Mouse (Mus musculus) limb, embryonic 14.5 days (tissue): ENCODE data around the gene Kcnmb2. TPM values are rescaled to one million over a fixed set of nuclear protein-coding genes. Genes with fewer than 3 reads are reported as not detected.

Source experiments
- ATAC-seq: fragments of 200-750 bp; cut with Nextera tagmentation; 2 replicates; pipeline ENCODE4 v1.8.0; 2017; ENCODE audit warnings: low read depth, moderate number of reproducible peaks, moderate TSS enrichment; ENCODE audit not compliant: low FRiP score
- DNase-seq: peaks from one replicate; pipeline ENCODE4 v3.0.0-alpha.2; 2015; ENCODE audit warnings: low spot score
- H3K27ac ChIP-seq: fragments of 300-500 bp; sonication (generic); replicated peaks from 2 replicates; pipeline ENCODE4 v1.5.1; 2014; ENCODE audit warnings: low read depth, mild to moderate bottlenecking, low read length, moderate library complexity, mixed read lengths
- H3K27me3 ChIP-seq: fragments of 300-500 bp; sonication (generic); 2 replicates; pipeline ENCODE4 v1.6.1; 2014; ENCODE audit warnings: low read length, mixed read lengths; ENCODE audit not compliant: control insufficient read depth, insufficient read depth
- H3K36me3 ChIP-seq: fragments of 300-500 bp; sonication (generic); 2 replicates; pipeline ENCODE4 v1.6.1; 2014; ENCODE audit warnings: mild to moderate bottlenecking, low read length, moderate library complexity, mixed read lengths; ENCODE audit not compliant: control insufficient read depth, insufficient read depth
- H3K4me1 ChIP-seq: fragments of 300-500 bp; sonication (generic); 2 replicates; pipeline ENCODE4 v1.6.1; 2014; ENCODE audit warnings: antibody characterized with exemption, low read length, mixed read lengths; ENCODE audit not compliant: control insufficient read depth, insufficient read depth
- H3K4me2 ChIP-seq: fragments of 300-500 bp; sonication (generic); replicated peaks from 2 replicates; pipeline ENCODE4 v1.6.1; 2014; ENCODE audit warnings: low read depth, mild to moderate bottlenecking, low read length, moderate library complexity; ENCODE audit not compliant: severe bottlenecking
- H3K4me3 ChIP-seq: fragments of 300-500 bp; sonication (generic); replicated peaks from 2 replicates; pipeline ENCODE4 v1.5.1; 2014; ENCODE audit warnings: low read length
- H3K9ac ChIP-seq: fragments of 300-500 bp; sonication (generic); 2 replicates; pipeline ENCODE4 v1.6.1; 2014; ENCODE audit warnings: mild to moderate bottlenecking, low read depth, low read length, moderate library complexity; ENCODE audit not compliant: severe bottlenecking
- H3K9me3 ChIP-seq: fragments of 300-500 bp; sonication (generic); 2 replicates; pipeline ENCODE4 v1.6.1; 2016; ENCODE audit warnings: low read length; ENCODE audit not compliant: control insufficient read depth
- POLR2A ChIP-seq: fragments of 200-500 bp; IDR thresholded peaks from 2 replicates; pipeline ENCODE4 v1.8.0; 2012; ENCODE audit warnings: inconsistent platforms, mild to moderate bottlenecking, moderate library complexity, borderline replicate concordance; ENCODE audit not compliant: insufficient read depth, insufficient read length; ENCODE audit errors: extremely low read depth
- WGBS: fragments of 180-500 bp; shearing (Covaris S2); extraction: QIAGEN DNeasy Blood & Tissue Kit; methylation state at CpG from one replicate; pipeline ENCODE4 v1.1.7; 2014; 5-methylcytosine and 5-hydroxymethylcytosine counted together
- polyA plus RNA-seq, 2 experiments: library from polyadenylated mRNA; depleted of rRNA in 1 of 2; stranded (reverse) in 1 of 2; unstranded in 1 of 2; fragments of >200 nt; fragmentation: Nextera tagmentation in 1 of 2; extraction: Ambion mirVana in 1 of 2; gene quantifications; 2 replicates each; pipeline versions ENCODE4 v1.2.1 to v1.2.3; 2012 to 2014

Gene Kcnmb2
- polyA plus RNA-seq, 2 experiments, result 0.13 to 0.69 TPM

DNA sequence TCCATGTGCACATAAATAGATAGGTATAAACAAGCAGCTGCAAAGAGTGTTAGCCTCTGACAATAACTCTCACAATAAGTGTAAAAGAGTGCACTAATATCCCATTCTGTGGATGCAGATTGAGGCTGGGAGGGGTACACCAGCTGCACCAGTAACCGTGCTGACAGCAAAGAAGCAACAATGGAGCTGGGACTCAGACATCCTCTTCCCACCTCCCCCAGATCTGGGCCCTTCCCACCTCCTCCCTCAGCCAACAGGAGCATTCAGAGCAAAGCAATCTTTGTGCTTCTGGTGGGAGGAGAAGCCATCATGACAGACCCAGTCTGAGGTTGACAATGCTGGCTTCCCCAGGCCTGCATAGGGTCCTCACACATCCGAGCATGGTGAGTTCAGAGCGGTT is 242.3 kb downstream of the Kcnmb2 start:
- no peak overlapping the region for H3K4me2 ChIP-seq
- ATAC-seq, result no peak
- TF ChIP-seq POLR2A, result no peak
- no peaks in the 10 kb centered on the region for H3K27me3 ChIP-seq
- H3K9ac ChIP-seq, result no peak overlapping the region
- no peaks in the 10 kb centered on the region for H3K4me1 ChIP-seq
- no peak for DNase-seq
- no peak overlapping the region for H3K27ac ChIP-seq
- H3K36me3 ChIP-seq, result no peaks in the 10 kb centered on the region
- 74% methylated on average over 3 of the region's 3 CpGs for WGBS
- no peaks in the 10 kb centered on the region for H3K9me3 ChIP-seq
- no peak overlapping the region for H3K4me3 ChIP-seq

- no peak overlapping the region for H3K27ac ChIP-seq
- no peaks in the 10 kb centered on the region for H3K36me3 ChIP-seq
- TF ChIP-seq POLR2A, result no peak
- H3K4me1 ChIP-seq, result no peaks in the 10 kb centered on the region
- H3K9ac ChIP-seq, result no peak overlapping the region
- ATAC-seq (no peak), DNase-seq (no peak)
- WGBS, result 86% methylated on average over 4 of the region's 4 CpGs
- no peak overlapping the region for H3K4me2 ChIP-seq
- H3K27me3 ChIP-seq, result no peaks in the 10 kb centered on the region
- no peaks in the 10 kb centered on the region for H3K9me3 ChIP-seq
- no peak overlapping the region for H3K4me3 ChIP-seq
Measured at GRCm38 (mm10) chr3:32147739-32148138, 245.4 kb downstream of the Kcnmb2 start.

DNA sequence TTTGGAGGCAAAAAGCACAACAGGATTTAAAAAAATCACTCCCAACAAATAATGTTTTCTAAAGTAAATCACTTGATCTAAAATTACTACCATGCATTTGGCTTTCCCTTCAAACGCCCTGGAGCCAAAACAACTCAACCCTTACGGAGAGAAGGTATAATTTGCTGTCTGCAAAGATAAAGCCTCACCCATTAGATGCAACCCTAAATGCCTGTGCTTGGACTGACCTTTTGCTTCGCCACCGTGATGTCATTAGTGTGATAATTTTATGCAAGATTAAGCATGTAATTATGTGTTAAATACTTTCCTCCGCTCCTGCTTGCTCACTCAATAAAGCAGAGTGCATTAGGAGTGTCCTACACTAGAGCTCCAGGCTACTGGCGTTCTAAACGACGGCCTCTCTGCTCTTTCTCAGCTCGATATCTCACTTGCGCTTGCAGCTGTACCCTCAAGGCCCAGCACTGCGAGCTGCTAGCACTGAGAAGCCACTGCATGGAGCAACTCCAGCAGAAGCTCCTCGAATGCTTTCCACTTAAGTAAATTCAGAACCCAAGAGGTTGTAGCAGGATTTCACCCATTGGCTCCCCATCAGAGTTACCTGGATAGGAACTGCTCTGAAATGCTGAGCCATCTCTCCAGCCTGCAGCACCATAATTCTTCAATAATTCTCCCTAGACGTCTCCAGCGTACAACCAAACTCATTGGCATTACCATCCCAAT is 247.7 kb downstream of the Kcnmb2 start:
- H3K27ac ChIP-seq, result no peak overlapping the region
- no peaks in the 10 kb centered on the region for H3K9me3 ChIP-seq
- no peaks in the 10 kb centered on the region for H3K36me3 ChIP-seq
- TF ChIP-seq POLR2A, result no peak
- ATAC-seq (no peak), DNase-seq (no peak)
- H3K27me3 ChIP-seq, result no peaks in the 10 kb centered on the region
- no peak overlapping the region for H3K4me2 ChIP-seq
- no peak overlapping the region for H3K9ac ChIP-seq
- no peaks in the 10 kb centered on the region for H3K4me1 ChIP-seq
- H3K4me3 ChIP-seq, result no peak overlapping the region
- WGBS, result 58% methylated on average over 14 of the region's 14 CpGs

GRCm38 (mm10) chr3:32180519-32180918 is 278.2 kb downstream of the Kcnmb2 start:
- 58% methylated on average over 6 of the region's 6 CpGs for WGBS
- Histone ChIP-seq H3K9ac (no peak overlapping the region), H3K4me3 (no peak overlapping the region), H3K36me3 (no peaks in the 10 kb centered on the region), H3K4me2 (no peak overlapping the region), H3K27ac (no peak overlapping the region), H3K27me3 (no peaks in the 10 kb centered on the region), H3K4me1 (no peaks in the 10 kb centered on the region), H3K9me3 (no peaks in the 10 kb centered on the region)
- ATAC-seq (no peak), DNase-seq (no peak)
- no peak for TF ChIP-seq POLR2A

- no peaks in the 10 kb centered on the region for H3K27me3 ChIP-seq
- H3K9me3 ChIP-seq, result no peaks in the 10 kb centered on the region
- H3K9ac ChIP-seq, result no peak overlapping the region
- H3K27ac ChIP-seq, result no peak overlapping the region
- H3K4me1 ChIP-seq, result peaks cover 8% of the 10 kb centered on the region; the same call in 1 of the 2 replicates
- ATAC-seq (peak; percentile 60; the same call in 1 of the 2 replicates), DNase-seq (peak; percentile 35)
- no peak overlapping the region for H3K4me3 ChIP-seq
- no peak for TF ChIP-seq POLR2A
- 9% methylated on average over 2 of the region's 2 CpGs for WGBS
- no peak overlapping the region for H3K4me2 ChIP-seq
- H3K36me3 ChIP-seq, result no peaks in the 10 kb centered on the region
Measured at GRCm38 (mm10) chr3:32185855-32186522, 283.7 kb downstream of the Kcnmb2 start.
